Mouse (Mus musculus) liver, embryonic 13.5 days (tissue): ENCODE data around the gene Slc25a26. TPM values are rescaled to one million over a fixed set of nuclear protein-coding genes. Genes with fewer than 3 reads are reported as not detected.

Experiments
- ATAC-seq: fragments of 200-750 bp; cut with Nextera tagmentation; 2 replicates; pipeline ENCODE4 v1.8.0; 2017; ENCODE audit warnings: low read depth, mild to moderate bottlenecking, moderate number of reproducible peaks, moderate library complexity
- DNase-seq: peaks from one replicate; pipeline ENCODE4 v3.0.0; 2022
- H3K27ac ChIP-seq: fragments of 300-500 bp; sonication (generic); 2 replicates; pipeline ENCODE4 v1.5.1; 2015; ENCODE audit warnings: moderate library complexity, mild to moderate bottlenecking, inconsistent platforms
- H3K27me3 ChIP-seq: fragments of 300-500 bp; sonication (generic); 2 replicates; pipeline ENCODE4 v1.6.1; 2015; ENCODE audit warnings: mild to moderate bottlenecking, inconsistent platforms
- H3K36me3 ChIP-seq: fragments of 300-500 bp; sonication (generic); 2 replicates; pipeline ENCODE4 v1.6.1; 2015; ENCODE audit warnings: mild to moderate bottlenecking, inconsistent platforms
- H3K4me1 ChIP-seq: fragments of 300-500 bp; sonication (generic); replicated peaks from 2 replicates; pipeline ENCODE4 v1.6.1; 2015; ENCODE audit warnings: inconsistent platforms
- H3K4me2 ChIP-seq: fragments of 300-500 bp; sonication (generic); 2 replicates; pipeline ENCODE4 v1.6.1; 2015; ENCODE audit warnings: inconsistent platforms, mild to moderate bottlenecking, moderate library complexity
- H3K4me3 ChIP-seq: fragments of 300-500 bp; sonication (generic); replicated peaks from 2 replicates; pipeline ENCODE4 v1.5.1; 2015; ENCODE audit warnings: mild to moderate bottlenecking, inconsistent platforms
- H3K9ac ChIP-seq: fragments of 300-500 bp; sonication (generic); 2 replicates; pipeline ENCODE4 v1.6.1; 2015; ENCODE audit warnings: mild to moderate bottlenecking, inconsistent platforms
- H3K9me3 ChIP-seq: fragments of 300-500 bp; sonication (generic); replicated peaks from 2 replicates; pipeline ENCODE4 v1.6.1; 2016; ENCODE audit warnings: inconsistent platforms
- WGBS: fragments of 180-500 bp; shearing (Covaris S2); methylation state at CpG from one replicate; pipeline ENCODE4 v1.1.7; 2015; ENCODE audit not compliant: insufficient replicate concordance; 5-methylcytosine and 5-hydroxymethylcytosine counted together
- polyA plus RNA-seq: library from polyadenylated mRNA; unstranded; fragments of >200 nt; fragmentation: Nextera tagmentation; extraction: Ambion mirVana; gene quantifications from 2 replicates; pipeline ENCODE4 v1.2.1, GENCODE M21; 2015

Gene Slc25a26
- polyA plus RNA-seq, 1 experiment from 2014 or later, result 3.5 TPM

- Histone ChIP-seq H3K4me2 (no peak overlapping the region), H3K9ac (no peak overlapping the region), H3K9me3 (no peaks in the 10 kb centered on the region), H3K27ac (no peak overlapping the region), H3K36me3 (no peaks in the 10 kb centered on the region), H3K4me3 (no peak overlapping the region), H3K4me1 (no peaks in the 10 kb centered on the region), H3K27me3 (no peaks in the 10 kb centered on the region)
- DNase-seq (no peak), ATAC-seq (no peak)
- 72% methylated on average over 4 of the region's 4 CpGs for WGBS
Observed at GRCm38 (mm10) chr6:94588365-94588764, 88.2 kb downstream of the Slc25a26 start.

DNA sequence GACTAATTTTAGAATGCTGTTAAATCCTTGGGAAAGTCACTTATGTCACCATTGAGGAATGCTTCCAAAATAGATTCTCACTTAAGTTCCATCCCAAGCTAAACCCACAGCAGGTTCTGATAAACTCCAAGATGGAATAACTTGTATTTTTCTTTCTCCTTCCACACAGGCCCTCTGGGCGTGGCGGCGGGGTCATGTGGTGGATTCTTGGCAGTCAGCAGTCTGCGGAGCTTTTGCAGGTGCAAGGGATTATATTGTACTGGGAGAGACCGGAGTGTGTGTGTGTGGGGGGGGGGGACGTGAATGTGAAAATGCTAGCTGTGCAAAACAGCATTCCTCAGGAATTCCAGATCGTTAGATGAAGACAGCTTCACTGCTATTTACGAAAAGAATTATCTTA, 92.1 kb downstream of the Slc25a26 start:
- 66% methylated on average over 8 of the region's 8 CpGs for WGBS
- no peaks in the 10 kb centered on the region for H3K27me3 ChIP-seq
- no peak overlapping the region for H3K27ac ChIP-seq
- H3K4me3 ChIP-seq, result no peak overlapping the region
- DNase-seq (no peak), ATAC-seq (no peak)
- no peaks in the 10 kb centered on the region for H3K9me3 ChIP-seq
- no peak overlapping the region for H3K4me2 ChIP-seq
- H3K36me3 ChIP-seq, result no peaks in the 10 kb centered on the region
- no peaks in the 10 kb centered on the region for H3K4me1 ChIP-seq
- no peak overlapping the region for H3K9ac ChIP-seq

DNA sequence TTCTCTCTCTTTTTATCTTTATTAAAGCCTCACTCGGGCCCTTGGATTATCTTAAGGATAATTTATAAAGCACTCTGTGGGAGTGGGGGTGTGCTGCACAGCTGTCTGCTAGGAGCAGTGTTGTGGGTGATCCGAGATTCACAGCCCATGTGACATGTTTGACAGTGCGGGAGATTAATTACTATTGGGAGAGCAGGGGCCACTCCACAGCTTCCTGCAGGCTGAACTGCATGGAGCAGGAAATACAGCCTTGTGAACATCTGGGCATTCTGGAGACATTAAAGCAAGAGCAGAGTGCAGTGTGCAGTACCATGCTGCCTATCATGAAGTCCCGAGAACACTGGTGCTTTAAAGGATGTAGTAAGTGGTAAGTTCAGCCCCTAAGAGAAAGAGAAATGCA, 92.6 kb downstream of the Slc25a26 start:
- H3K9me3 ChIP-seq, result no peaks in the 10 kb centered on the region

GRCm38 (mm10) chr6:94594096-94594665, 94.0 kb downstream of the Slc25a26 start:
- H3K27ac ChIP-seq, result no peak overlapping the region
- H3K9ac ChIP-seq, result no peak overlapping the region
- H3K4me2 ChIP-seq, result no peak overlapping the region
- no peak for DNase-seq
- no peak for ATAC-seq
- H3K4me3 ChIP-seq, result no peak overlapping the region
- H3K9me3 ChIP-seq, result no peaks in the 10 kb centered on the region
- H3K27me3 ChIP-seq, result no peaks in the 10 kb centered on the region
- H3K36me3 ChIP-seq, result no peaks in the 10 kb centered on the region
- 68% methylated on average over 6 of the region's 6 CpGs for WGBS
- no peaks in the 10 kb centered on the region for H3K4me1 ChIP-seq

More for the DNA sequence above, 92.6 kb downstream of the Slc25a26 start:
- ATAC-seq (no peak), DNase-seq (no peak)
- H3K4me2 ChIP-seq, result no peak overlapping the region
- H3K27me3 ChIP-seq, result no peaks in the 10 kb centered on the region
- H3K4me1 ChIP-seq, result no peaks in the 10 kb centered on the region
- H3K4me3 ChIP-seq, result no peak overlapping the region
- H3K9ac ChIP-seq, result no peak overlapping the region
- no peaks in the 10 kb centered on the region for H3K36me3 ChIP-seq
- no peak overlapping the region for H3K27ac ChIP-seq
- 39% methylated on average over 4 of the region's 4 CpGs for WGBS

DNA sequence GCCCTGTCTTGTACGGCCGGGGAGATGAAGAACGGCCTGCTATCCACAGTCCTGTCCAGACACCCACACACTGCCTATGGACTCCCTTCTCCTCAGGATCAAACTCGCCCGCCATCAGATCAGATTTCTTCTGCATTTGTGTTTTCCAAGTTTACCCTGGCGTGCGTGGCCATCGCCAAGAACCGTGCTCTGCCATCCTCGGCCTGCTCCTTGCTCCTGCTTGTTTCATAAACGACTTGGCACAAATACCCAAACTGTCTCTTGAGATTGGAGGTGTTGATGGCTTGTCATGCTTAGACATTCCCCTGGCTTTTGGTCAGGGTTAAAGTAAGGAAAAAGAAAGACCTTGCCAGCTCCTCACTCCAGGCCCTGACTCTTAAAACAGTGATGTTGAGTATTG, 94.6 kb downstream of the Slc25a26 start:
- Histone ChIP-seq H3K4me3 (no peak overlapping the region), H3K36me3 (no peaks in the 10 kb centered on the region), H3K9me3 (no peaks in the 10 kb centered on the region), H3K9ac (no peak overlapping the region), H3K27ac (no peak overlapping the region), H3K4me2 (no peak overlapping the region), H3K27me3 (no peaks in the 10 kb centered on the region), H3K4me1 (no peaks in the 10 kb centered on the region)
- ATAC-seq (no peak), DNase-seq (no peak)
- 87% methylated on average over 11 of the region's 11 CpGs for WGBS

DNA sequence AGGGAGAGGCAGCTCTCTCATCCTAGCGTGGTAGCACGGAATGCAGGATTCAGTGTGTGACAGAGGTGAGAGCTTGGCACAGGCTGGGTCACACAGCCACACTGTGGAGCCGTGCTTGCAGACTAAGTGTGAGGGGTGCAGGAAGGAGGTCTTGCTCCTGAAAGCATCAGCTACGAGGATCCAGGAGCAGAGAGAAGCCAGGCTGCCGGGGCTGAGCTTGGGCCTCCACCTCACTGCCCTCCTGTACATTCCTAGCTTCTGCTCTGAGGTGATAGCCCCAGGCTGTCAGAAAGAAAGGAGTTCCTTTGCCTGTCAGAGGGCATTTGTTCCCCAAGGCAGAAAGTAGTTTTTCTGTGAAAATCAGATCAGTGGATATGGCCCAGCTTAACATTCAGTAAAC, 95.1 kb downstream of the Slc25a26 start:
- Histone ChIP-seq H3K27me3 (no peaks in the 10 kb centered on the region), H3K36me3 (no peaks in the 10 kb centered on the region), H3K4me2 (no peak overlapping the region), H3K9me3 (no peaks in the 10 kb centered on the region), H3K4me3 (no peak overlapping the region), H3K9ac (no peak overlapping the region), H3K4me1 (no peaks in the 10 kb centered on the region), H3K27ac (no peak overlapping the region)
- ATAC-seq (no peak), DNase-seq (no peak)
- WGBS, result 73% methylated on average over 5 of the region's 5 CpGs

DNA sequence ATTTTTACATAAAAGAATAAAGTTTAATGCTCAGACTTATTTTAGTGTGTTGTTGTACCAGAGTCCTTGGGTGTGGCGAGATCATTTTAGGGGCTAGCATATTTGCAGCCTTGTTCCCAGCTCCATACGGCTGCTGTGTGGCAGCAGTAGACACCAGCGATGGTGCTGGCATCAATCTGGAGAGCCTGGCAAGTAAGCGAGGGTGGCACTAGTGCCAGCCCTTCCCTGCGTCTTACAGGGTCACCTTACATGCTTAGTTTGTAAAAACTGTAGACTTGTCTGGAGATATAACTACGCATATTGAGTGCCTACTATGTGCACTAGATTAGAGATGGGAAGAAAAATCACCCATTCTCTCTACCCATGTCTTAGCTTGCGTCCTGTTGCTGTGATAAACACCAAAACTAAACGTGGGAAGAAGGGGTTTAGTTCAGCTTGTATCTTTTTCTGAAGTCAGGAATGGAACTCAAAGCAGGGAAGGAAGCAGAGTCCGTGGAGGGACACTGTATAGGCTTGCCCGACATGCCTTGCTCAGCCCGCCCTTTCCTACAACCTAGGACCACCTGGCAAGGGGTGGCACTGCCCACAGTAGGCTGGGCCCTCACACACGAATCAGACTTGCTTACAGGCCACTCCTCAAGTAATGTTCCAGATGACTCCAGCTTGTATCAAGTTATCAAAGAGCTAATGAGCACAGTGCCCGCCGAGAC, 96.1 kb downstream of the Slc25a26 start:
- Histone ChIP-seq H3K36me3 (no peaks in the 10 kb centered on the region), H3K4me1 (no peaks in the 10 kb centered on the region), H3K4me3 (no peak overlapping the region), H3K9ac (no peak overlapping the region), H3K27ac (no peak overlapping the region), H3K27me3 (no peaks in the 10 kb centered on the region), H3K9me3 (no peaks in the 10 kb centered on the region), H3K4me2 (no peak overlapping the region)
- 76% methylated on average over 14 of the region's 14 CpGs for WGBS
- DNase-seq (no peak), ATAC-seq (no peak)

DNA sequence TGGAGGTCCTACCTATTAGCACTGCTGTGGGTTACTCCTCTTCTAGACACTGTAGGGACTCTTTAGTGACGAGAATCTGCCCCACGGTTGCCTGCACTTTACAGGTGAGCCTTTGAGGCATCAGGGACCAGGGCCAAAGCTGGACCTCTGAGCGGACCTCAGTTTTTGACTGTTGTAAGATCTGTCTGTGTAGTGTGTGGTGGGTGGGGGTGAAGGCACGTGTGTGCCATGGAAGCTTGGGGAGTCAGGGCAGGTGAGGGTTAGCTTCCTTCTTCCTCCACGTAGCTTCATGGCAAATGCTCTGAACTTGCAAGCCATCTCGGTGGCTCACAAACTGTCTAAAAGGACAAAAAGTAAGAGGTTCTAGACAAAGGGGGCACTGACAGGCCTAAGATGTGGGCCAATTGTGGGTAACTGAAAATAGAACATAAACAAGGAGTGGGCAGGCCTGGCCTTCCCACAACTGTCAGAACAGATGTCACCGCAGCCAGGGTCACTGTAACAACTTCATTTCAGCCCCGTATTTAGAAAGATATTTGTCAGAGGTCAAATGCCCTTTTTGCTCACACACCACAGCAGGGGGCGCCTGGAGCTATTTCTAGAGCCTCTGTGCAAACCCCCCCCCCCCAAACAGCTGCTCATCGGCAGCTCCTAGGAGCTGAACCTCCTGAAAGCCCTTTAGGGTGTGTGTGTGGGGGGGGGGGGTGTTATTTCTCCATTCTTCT, 96.8 kb downstream of the Slc25a26 start:
- ATAC-seq (no peak), DNase-seq (no peak)
- Histone ChIP-seq H3K4me2 (no peak overlapping the region), H3K4me3 (no peak overlapping the region), H3K9me3 (no peaks in the 10 kb centered on the region), H3K27me3 (no peaks in the 10 kb centered on the region), H3K9ac (no peak overlapping the region), H3K4me1 (no peaks in the 10 kb centered on the region), H3K27ac (no peak overlapping the region), H3K36me3 (no peaks in the 10 kb centered on the region)
- WGBS, result 59% methylated on average over 10 of the region's 10 CpGs

GRCm38 (mm10) chr6:94598421-94598820, 98.3 kb downstream of the Slc25a26 start:
- ATAC-seq, result no peak
- DNase-seq, result no peak
- Histone ChIP-seq H3K4me3 (no peak overlapping the region), H3K4me1 (no peaks in the 10 kb centered on the region), H3K36me3 (no peaks in the 10 kb centered on the region), H3K27me3 (no peaks in the 10 kb centered on the region), H3K9ac (no peak overlapping the region), H3K4me2 (no peak overlapping the region), H3K27ac (no peak overlapping the region), H3K9me3 (no peaks in the 10 kb centered on the region)
- WGBS, result 86% methylated on average over 12 of the region's 12 CpGs

GRCm38 (mm10) chr6:94599016-94599415, 98.9 kb downstream of the Slc25a26 start:
- Histone ChIP-seq H3K4me3 (no peak overlapping the region), H3K36me3 (no peaks in the 10 kb centered on the region), H3K4me2 (no peak overlapping the region), H3K27ac (no peak overlapping the region), H3K4me1 (no peaks in the 10 kb centered on the region), H3K27me3 (no peaks in the 10 kb centered on the region), H3K9me3 (no peaks in the 10 kb centered on the region), H3K9ac (no peak overlapping the region)
- WGBS, result 75% methylated on average over 13 of the region's 13 CpGs
- no peak for DNase-seq
- ATAC-seq, result 0 out of 2 replicates have a peak, but pooled peaks have one; percentile 15

DNA sequence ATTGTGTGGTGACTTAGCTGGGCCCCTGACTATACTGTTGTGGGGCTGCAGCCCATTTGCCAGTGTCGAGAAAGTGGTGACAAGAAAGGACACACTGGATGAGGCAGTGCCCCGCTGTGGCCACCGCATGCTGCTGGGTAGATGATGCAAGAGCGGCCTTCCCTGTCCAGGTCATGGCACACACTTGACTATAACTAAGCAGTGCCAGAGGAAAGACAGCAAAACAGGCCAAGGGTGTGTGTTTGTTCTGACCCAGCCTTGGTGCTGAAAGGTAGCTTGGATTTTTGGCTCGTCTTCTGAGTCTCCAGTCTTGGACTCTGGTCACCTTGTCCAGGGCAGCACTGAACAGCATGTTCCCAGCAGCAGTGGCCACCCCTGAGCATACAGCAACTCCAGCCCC, 101.0 kb downstream of the Slc25a26 start:
- H3K27me3 ChIP-seq, result no peaks in the 10 kb centered on the region
- H3K4me2 ChIP-seq, result no peak overlapping the region
- H3K4me3 ChIP-seq, result no peak overlapping the region
- H3K4me1 ChIP-seq, result no peaks in the 10 kb centered on the region
- no peak overlapping the region for H3K9ac ChIP-seq
- 0 out of 2 replicates have a peak, but pooled peaks cover 3% of the 10 kb centered on the region for H3K36me3 ChIP-seq
- WGBS, result 73% methylated on average over 5 of the region's 5 CpGs
- no peaks in the 10 kb centered on the region for H3K9me3 ChIP-seq
- no peak overlapping the region for H3K27ac ChIP-seq
- DNase-seq, result no peak
- no peak for ATAC-seq
